Mouse (Mus musculus): ENCODE results near the gene Gucy2g.

The Gucy2g gene

GRCm38 (mm10) chr19:55241186-55241645 lies at the start of gene Gucy2g:
Gene Gucy2g (minus strand): TSS chr19:55241236.
- in situ Hi-C loops (cut with MboI; ENCODE audit: low sequenced_read_pairs) = no loop called here

DNA sequence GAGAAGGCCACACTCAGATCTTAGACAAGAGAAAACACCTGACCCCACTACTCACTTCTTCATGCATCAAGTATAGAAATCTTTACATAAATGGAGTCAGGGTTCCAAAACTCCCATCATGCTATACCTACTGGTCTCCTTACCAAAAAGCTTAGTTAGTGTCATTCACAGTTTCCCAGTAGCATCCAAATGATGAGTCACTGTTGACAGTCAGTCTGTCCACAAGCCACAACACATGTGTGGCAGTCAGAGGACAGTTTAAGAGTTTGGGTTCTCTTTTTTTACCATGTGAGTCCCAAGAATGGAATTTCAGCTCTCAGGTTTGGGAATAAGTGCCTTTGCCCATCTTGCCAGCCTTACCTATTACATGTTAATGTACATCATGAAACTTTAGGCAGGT lies 47.9 kb upstream of the Gucy2g start:
- in situ Hi-C loops (cut with MboI; ENCODE audit: low sequenced_read_pairs) = no loop called here

DNA sequence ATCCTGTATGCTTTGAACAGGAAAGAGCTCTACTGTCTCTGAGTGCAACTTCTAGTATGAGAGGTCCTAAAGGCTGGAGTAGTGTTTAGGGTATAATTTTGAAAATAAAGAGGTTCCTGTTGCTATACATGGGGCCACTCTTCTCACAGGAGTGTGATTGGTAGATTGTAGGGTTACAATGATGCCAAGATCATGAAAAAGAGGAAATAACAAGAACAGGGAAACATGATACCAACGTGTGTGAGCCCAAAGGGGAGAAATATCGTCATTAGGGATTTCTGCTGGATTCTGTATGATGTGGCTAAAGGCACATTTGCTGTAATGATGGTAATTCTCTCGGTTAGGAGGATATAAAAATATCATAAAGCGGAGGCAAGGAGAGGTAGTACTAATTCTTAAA lies 45.0 kb upstream of the Gucy2g start:
- in situ Hi-C loops (cut with MboI; ENCODE audit: low sequenced_read_pairs) = no loop called here

DNA sequence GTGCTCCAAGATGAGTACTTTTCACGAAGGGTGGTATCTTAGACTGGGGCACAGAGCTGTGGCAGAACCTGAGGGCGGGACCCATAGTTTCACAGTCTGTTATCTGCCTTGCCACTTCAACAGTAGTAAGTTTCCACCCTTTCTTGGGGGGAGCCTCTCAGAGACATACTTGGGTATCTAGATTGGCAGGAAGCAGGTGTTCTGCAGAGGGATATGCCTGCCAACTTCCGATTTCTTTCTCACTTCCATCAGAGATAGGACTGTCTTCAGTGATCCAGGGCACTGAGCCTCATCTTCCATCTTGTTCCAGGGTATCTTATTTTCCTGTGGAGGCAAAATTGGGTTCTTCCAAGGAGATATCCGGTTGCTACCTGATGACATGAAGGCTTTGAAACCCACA lies 43.1 kb upstream of the Gucy2g start:
- in situ Hi-C loops (cut with MboI; ENCODE audit: low sequenced_read_pairs) = no loop called here

- in situ Hi-C loops (cut with MboI; ENCODE audit: low sequenced_read_pairs) = no loop called here
Observed at GRCm38 (mm10) chr19:55276770-55277169, 35.7 kb upstream of the Gucy2g start.

DNA sequence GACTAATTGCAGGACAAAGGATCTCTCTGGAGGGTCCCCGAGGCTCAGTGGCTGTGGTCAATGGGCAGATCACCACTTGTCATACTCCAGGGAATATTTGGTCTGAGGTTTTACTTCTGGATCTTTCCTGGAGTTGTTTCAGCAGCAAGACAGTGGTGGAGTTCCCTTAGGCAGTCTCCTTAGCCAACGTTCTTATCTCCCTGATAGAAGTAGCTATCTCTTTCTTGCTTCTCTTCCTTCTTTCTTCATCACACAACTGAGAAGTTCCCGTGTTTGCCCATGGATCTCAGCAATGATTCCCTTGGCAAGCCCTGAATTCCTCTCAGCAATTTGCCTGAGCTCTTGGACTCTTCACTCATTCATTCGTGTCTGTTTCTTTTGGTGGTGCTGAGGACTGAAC lies 35.1 kb upstream of the Gucy2g start:
- in situ Hi-C loops (cut with MboI; ENCODE audit: low sequenced_read_pairs) = no loop called here

- in situ Hi-C loops (cut with MboI; ENCODE audit: low sequenced_read_pairs) = no loop called here
Observed at GRCm38 (mm10) chr19:55273340-55273739, 32.3 kb upstream of the Gucy2g start.

DNA sequence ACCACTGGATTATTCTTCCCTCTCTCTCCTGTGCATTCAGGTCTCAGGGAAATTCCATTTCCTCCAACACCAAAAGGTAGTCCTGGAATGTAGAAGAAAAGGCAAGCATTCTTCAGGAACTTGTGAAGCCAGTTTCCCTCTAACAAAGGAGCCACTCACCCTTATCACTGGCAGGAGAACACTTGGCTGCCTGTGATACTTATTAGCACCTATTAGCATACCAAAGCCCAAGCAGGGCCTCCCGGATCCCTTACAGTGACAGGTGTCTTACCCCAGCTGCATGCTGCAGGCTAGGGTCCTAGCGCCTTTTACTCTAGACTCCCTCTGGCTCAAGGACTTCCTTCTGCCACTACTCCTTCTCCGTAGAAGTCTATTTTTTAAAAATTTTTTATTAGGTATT lies 30.4 kb upstream of the Gucy2g start:
- in situ Hi-C loops (cut with MboI; ENCODE audit: low sequenced_read_pairs) = no loop called here

DNA sequence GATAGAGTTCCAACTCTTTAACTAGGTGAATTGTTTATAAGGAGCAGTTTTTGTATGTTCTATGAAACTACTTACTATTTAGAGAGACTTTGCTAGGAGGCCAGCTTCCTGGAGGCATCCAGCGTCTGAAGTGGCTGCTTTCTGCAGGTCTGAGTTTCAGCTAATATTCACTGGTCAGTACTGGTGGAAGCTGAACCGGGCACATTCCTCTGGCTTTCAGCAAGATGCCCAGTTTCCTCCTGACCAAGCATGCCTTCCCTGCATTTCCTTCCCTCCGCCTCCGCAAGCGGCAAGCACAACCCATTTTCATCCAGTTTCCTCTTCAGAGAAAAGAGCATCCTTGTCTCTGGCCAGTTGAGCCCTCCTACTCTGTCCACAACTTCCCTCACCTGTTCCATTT lies 28.0 kb upstream of the Gucy2g start:
- in situ Hi-C loops (cut with MboI; ENCODE audit: low sequenced_read_pairs) = no loop called here

DNA sequence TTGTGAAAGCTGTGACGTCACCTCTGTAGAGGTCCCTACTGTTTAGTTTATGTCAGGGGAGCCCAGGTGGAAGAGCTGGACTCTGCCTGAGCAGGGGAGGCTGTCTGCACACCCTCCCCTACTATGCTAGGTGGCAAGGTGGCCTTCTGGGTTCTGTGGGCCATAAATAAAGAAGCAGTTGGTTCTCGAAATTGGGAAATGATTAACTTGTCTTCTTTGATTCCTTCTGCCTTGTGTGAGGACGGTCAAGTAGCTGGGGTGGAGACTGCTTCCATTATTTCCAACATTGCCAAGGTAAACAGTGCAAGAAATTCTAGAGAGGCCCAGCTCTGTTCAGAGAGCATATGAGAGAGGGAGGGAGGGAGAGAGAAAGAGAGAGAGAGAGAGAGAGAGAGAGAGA lies 27.1 kb upstream of the Gucy2g start:
- in situ Hi-C loops (cut with MboI; ENCODE audit: low sequenced_read_pairs) = no loop called here

DNA sequence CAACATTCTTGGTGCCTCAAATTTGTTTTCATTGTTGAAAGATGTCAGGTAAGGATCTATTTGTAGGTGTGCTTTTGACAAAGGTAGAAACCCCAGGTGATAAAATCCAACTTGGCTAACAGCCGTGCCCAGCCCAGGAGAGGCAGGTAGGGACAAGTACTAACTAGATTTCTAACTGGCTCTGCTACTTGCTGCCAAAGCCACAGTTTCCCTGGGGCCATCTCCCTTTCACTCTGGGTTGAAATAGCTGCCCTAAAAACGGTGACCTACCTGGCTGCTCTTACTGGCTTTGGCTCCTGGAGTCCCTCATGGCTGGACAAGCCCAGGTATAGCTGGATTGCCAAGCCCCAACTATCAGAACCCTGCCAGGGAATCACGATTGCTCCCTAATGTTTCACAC lies 25.8 kb upstream of the Gucy2g start:
- in situ Hi-C loops (cut with MboI; ENCODE audit: low sequenced_read_pairs) = no loop called here

DNA sequence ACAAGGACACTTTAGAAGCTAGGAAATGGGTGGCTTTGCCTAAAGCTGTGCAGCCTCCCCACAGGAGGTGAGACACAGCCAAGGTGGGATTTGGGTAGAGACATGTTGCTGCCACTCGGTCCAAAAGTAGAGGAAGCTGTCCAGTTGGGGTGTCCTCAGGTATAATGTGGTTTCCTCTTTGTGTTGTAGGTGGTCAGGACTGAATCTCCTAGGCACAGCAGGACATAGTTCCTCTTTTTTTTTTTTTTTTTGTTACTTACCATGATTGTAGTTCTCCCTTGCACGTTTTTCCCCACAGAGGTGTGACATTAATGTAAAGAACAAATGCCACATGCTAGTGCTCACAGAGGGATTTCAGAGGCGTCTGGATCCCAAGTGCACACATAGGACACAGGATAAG lies 24.2 kb upstream of the Gucy2g start:
- in situ Hi-C loops (cut with MboI; ENCODE audit: low sequenced_read_pairs) = no loop called here

DNA sequence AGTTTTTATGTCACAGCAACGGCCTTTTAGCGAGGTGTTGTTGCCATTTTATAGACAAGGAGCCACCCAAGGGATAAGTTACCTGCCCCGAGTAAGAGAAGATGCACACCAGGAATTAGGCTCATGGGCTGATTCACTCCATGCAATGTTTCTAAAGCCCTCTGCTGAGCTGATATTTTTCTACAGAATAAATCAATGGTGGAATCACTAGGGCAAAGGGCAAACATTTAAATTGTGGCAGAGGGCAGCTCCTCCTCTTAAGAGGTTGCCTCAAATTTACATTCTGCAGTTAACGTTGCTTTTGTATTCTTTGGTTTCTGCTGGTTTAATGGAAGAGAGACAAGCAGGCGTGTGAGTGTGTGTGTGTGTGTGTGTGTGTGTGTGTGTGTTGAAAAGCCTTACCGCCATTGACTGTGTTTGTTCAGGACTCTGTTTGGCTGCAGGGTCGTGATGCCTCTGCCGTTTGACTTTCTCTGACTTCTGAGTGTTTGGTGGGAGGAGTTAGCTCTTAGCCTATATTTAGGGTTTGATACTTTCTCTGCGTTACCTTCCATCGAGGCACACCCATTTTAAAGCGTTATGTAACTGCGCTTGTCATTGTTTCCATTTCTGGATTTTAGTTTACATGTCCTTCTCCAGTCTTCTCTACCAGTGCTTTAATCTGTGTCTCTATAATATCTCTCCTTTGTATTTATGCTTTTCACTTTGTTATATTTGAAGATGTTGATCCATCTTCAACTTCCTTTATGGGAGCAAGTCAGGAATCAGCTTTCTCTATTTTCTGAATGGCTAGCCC lies 19.6 kb upstream of the Gucy2g start:
- in situ Hi-C loops (cut with MboI; ENCODE audit: low sequenced_read_pairs) = no loop called here

DNA sequence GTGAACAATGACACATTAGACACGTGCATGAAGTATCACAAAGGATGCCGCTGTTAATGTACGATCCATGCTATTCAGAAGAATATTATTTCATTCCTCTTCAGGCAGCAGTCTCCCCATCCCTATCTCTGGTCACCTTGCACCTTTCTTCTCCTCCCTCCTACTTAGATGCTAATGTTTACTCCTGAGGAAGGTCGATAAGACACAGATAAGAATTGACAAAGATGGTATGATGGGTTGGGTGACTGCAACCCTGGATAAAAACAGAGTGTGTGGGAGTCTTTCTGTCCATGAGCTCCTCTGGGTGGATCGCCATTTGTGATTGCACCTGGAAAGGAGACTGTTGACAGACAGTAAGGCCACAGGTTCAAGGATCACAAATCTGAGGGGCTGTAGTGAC lies 17.5 kb upstream of the Gucy2g start:
- in situ Hi-C loops (cut with MboI; ENCODE audit: low sequenced_read_pairs) = no loop called here

DNA sequence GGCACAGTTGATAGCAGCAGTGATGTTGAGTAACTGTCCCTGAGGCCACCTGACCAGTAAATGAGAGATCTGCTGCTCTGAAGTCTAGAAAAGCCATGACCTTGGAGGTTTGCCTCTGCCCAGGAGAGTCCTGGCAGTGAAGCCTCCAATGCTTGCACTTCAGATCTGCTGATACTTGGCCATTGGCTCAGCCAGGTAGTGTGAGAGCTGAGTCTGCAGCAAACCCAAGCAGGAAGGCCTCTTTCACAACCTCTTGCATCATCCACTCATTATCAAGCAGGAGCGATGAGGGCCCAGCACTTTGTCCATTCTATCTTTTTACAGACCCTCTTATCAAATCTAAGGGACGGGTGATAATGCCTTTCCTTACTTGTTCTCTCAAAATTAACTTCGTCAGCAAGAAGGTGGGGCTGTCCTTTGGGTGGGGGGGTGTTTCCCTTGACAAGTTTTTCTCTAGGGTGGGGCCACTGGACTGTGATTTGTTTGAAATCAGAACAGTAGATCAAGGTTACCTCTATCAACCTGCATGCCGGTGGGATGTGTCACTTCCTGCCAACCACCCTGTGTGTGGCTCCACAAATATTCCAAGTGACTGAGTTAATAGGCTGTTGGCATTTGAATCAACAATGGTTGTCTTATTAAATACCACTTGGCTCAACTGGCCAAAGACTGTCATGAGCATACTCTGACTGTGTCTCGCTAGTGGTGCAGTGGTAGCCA lies 16.8 kb upstream of the Gucy2g start:
- in situ Hi-C loops (cut with MboI; ENCODE audit: low sequenced_read_pairs) = no loop called here

DNA sequence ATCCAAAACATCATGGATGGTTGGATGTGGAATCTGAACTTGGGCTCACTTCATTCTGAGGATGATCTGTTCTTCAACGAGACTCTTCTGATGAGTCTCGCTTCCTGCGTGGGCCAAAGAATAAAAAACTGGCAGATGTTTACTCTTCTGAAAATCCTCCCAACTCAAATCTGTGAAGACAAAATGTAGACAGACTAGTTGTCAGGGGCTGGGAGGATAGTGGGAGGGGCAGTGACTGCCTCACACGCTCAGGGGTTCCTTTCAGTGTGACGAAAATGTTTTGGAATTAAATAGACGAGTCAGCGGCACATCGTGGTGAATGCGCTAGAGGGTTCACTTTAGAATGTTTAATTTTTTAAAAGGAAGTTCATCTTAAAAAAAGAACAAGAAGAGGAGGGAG lies 15.1 kb upstream of the Gucy2g start:
- in situ Hi-C loops (cut with MboI; ENCODE audit: low sequenced_read_pairs) = no loop called here

DNA sequence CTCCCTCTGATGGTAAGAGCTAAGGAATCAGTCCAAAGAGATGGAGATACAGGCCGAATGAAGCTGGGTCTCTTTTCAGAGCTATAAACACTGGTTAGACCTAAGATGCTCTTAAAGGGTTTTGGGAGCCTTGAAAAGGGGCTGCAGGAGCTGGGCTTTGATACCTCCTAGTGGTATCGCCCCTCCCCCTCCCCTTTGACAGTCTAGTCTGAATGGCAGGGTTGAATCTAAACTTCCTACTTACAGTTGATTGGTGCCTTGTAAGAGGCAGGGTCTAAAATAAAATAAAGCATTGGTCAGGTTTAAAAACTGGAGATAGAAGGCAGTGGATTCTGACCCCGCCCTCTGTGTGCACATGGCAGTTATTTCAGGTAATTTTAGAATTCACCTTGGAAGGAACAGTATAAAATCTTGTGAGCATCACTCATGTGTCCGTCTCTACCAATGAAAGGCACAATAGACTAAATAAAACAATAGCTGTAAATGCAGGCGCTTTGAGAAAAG lies 13.5 kb upstream of the Gucy2g start:
- in situ Hi-C loops (cut with MboI; ENCODE audit: low sequenced_read_pairs) = no loop called here

DNA sequence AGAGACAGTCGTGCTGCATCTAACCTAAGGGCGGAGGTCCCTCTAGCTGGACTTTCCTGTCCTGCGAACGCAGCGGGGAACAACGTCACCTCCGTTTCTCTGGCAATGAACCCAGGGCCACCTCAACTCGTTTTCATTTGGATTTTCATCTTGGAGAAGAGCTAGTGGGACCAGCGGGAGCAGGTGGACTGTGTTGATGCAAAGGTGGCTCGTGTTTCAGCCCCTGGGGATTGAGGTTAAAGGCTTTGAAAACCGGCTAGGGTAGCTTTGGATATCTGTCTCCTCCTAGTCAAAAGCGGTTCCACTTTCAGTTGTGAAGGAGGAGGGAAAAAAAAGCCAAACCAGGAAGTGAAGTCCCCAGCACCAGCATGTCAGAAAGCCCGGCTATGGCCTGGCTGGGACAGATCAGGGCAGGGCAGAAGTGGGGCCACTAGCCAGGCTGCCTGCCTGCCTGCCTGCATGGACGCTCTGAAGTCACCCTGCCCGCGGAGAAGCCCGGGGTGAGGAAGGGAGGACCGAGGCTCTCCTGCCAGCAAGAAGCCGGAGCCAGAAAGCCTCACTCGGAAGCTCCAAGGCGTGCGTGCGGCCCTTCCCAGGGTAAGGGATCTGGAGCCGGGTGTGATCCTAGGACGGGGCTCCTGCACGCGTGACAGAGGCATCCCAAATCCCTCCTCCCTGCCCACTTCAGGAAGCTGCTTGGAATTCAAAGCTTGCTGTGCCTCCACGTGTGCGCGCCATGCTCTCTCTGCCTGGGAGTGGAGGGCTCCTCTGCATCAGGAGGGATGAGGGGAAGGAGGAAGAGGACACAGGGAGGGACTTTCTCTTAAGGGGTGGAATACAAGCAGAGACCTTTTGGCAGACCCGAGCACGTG lies 12.8 kb upstream of the Gucy2g start:
- in situ Hi-C loops (cut with MboI; ENCODE audit: low sequenced_read_pairs) = no loop called here

GRCm38 (mm10) chr19:55253239-55253569 lies 12.2 kb upstream of the Gucy2g start:
- in situ Hi-C loops (cut with MboI; ENCODE audit: low sequenced_read_pairs) = no loop called here

DNA sequence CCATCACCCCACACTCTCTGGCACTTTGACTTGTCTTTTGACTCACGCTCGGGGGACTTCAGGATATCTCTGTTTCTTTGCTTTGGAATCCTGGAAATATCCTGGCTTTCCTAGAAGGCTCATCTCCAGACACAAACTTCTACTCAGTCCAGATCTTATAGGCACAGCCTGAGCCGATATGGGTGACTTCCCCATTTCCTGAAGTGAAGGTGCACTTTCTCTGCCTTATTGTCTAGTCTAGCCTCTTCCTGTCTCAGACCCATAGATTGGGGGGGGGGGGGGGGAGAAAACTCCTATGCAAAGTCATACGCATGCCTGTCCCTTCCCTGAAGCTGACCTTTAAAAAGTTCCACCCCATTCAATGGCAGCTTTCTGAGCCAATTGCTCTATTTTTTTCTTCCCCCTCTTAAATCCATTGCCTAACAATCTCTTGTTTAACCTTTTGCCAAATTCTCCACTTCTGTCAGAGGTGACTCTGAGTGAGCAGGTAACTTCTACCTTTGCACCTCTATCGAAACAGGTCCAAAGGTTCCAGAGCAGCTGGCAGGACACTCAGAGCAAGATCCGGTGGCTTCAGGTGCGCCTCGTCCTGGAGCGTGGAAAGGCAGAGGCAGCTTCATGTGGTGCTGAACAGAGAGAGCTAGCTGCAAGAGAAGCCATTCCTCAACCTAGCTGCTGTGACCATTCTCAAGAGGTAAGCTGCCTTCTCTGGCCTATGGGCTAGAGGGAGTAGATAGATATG lies 10.5 kb upstream of the Gucy2g start, which contains the start of gene Acsl5:
TSS of gene Acsl5 (plus strand) at position 556 of the 742 bp plus-strand sequence.
- in situ Hi-C loops (cut with MboI; ENCODE audit: low sequenced_read_pairs) = no loop called here

GRCm38 (mm10) chr19:55250451-55250850 lies 9.4 kb upstream of the Gucy2g start:
- in situ Hi-C loops (cut with MboI; ENCODE audit: low sequenced_read_pairs) = no loop called here

All from CH12F3 (cell line).